Mouse (Mus musculus) neural tube, embryonic 15.5 days (tissue): Measurements from ENCODE around the gene Greb1. TPM values are rescaled to one million over a fixed set of nuclear protein-coding genes. Genes with fewer than 3 reads are reported as not detected.

Experiments
- ATAC-seq: fragments of 200-750 bp; cut with Nextera tagmentation; 2 replicates; pipeline ENCODE4 v1.8.0; 2017; ENCODE audit warnings: mild to moderate bottlenecking, moderate TSS enrichment, moderate library complexity; ENCODE audit not compliant: low FRiP score
- H3K27ac ChIP-seq: fragments of 300-500 bp; sonication (generic); replicated peaks from 2 replicates; pipeline ENCODE4 v1.5.1; 2015; ENCODE audit warnings: mild to moderate bottlenecking, inconsistent platforms
- H3K27me3 ChIP-seq: fragments of 300-500 bp; sonication (generic); replicated peaks from 2 replicates; pipeline ENCODE4 v1.6.1; 2015; ENCODE audit warnings: inconsistent platforms
- H3K36me3 ChIP-seq: fragments of 300-500 bp; sonication (generic); 2 replicates; pipeline ENCODE4 v1.6.1; 2015; ENCODE audit warnings: inconsistent platforms
- H3K4me1 ChIP-seq: fragments of 300-500 bp; sonication (generic); 2 replicates; pipeline ENCODE4 v1.6.1; 2015; ENCODE audit warnings: inconsistent platforms
- H3K4me2 ChIP-seq: fragments of 300-500 bp; sonication (generic); 2 replicates; pipeline ENCODE4 v1.6.1; 2015; ENCODE audit warnings: inconsistent platforms, mild to moderate bottlenecking, moderate library complexity
- H3K4me3 ChIP-seq: fragments of 300-500 bp; sonication (generic); replicated peaks from 2 replicates; pipeline ENCODE4 v1.5.1; 2015; ENCODE audit warnings: mild to moderate bottlenecking, inconsistent platforms
- H3K9ac ChIP-seq: fragments of 300-500 bp; sonication (generic); replicated peaks from 2 replicates; pipeline ENCODE4 v1.6.1; 2015; ENCODE audit warnings: mild to moderate bottlenecking, inconsistent platforms
- H3K9me3 ChIP-seq: fragments of 300-500 bp; sonication (generic); replicated peaks from 2 replicates; pipeline ENCODE4 v1.6.1; 2016; ENCODE audit warnings: inconsistent platforms
- WGBS: fragments of 180-500 bp; shearing (Covaris S2); methylation state at CpG from one replicate; pipeline ENCODE4 v1.1.7; 2015; ENCODE audit warnings: mixed read lengths; 5-methylcytosine and 5-hydroxymethylcytosine counted together
- polyA plus RNA-seq: library from polyadenylated mRNA; unstranded; fragments of >200 nt; fragmentation: Nextera tagmentation; extraction: Ambion mirVana; gene quantifications from 2 replicates; pipeline ENCODE4 v1.2.1, GENCODE M21; 2015

Gene Greb1
- polyA plus RNA-seq, 1 experiment from 2014 or later, result 0.67 TPM

GRCm38 (mm10) chr12:16643508-16644345 is 157.0 kb downstream of the Greb1 start:
- Histone ChIP-seq H3K27me3 (no peaks in the 10 kb centered on the region), H3K27ac (peak overlapping the region; percentile 20), H3K9me3 (no peaks in the 10 kb centered on the region), H3K4me1 (peaks cover 12% of the 10 kb centered on the region), H3K9ac (no peak overlapping the region), H3K4me3 (no peak overlapping the region), H3K36me3 (no peaks in the 10 kb centered on the region), H3K4me2 (no peak overlapping the region)
- ATAC-seq, result peak; percentile 75
- 28% methylated on average over 12 of the region's 12 CpGs for WGBS

- Histone ChIP-seq H3K27ac (no peak overlapping the region), H3K9me3 (no peaks in the 10 kb centered on the region), H3K36me3 (no peaks in the 10 kb centered on the region), H3K27me3 (no peaks in the 10 kb centered on the region), H3K4me2 (no peak overlapping the region), H3K9ac (no peak overlapping the region), H3K4me1 (peaks cover 12% of the 10 kb centered on the region), H3K4me3 (no peak overlapping the region)
- WGBS, result 67% methylated on average over 5 of the region's 5 CpGs
- no peak for ATAC-seq
Measured at GRCm38 (mm10) chr12:16642000-16642399, 158.7 kb downstream of the Greb1 start.

GRCm38 (mm10) chr12:16640075-16640474 is 160.6 kb downstream of the Greb1 start:
- H3K9ac ChIP-seq, result no peak overlapping the region

GRCm38 (mm10) chr12:16639078-16639771 is 161.5 kb downstream of the Greb1 start:
- Histone ChIP-seq H3K27ac (no peak overlapping the region), H3K27me3 (no peaks in the 10 kb centered on the region), H3K9ac (no peak overlapping the region), H3K4me1 (peaks cover 10% of the 10 kb centered on the region), H3K9me3 (no peaks in the 10 kb centered on the region), H3K4me3 (no peak overlapping the region), H3K4me2 (no peak overlapping the region), H3K36me3 (no peaks in the 10 kb centered on the region)
- no peak for ATAC-seq
- 71% methylated on average over 12 of the region's 12 CpGs for WGBS

More at GRCm38 (mm10) chr12:16640075-16640474, 160.6 kb downstream of the Greb1 start:
- 93% methylated on average over 6 of the region's 6 CpGs for WGBS
- Histone ChIP-seq H3K4me2 (no peak overlapping the region), H3K36me3 (no peaks in the 10 kb centered on the region), H3K27me3 (no peaks in the 10 kb centered on the region), H3K4me1 (peaks cover 12% of the 10 kb centered on the region), H3K4me3 (no peak overlapping the region), H3K9me3 (no peaks in the 10 kb centered on the region), H3K27ac (no peak overlapping the region)
- no peak for ATAC-seq

DNA sequence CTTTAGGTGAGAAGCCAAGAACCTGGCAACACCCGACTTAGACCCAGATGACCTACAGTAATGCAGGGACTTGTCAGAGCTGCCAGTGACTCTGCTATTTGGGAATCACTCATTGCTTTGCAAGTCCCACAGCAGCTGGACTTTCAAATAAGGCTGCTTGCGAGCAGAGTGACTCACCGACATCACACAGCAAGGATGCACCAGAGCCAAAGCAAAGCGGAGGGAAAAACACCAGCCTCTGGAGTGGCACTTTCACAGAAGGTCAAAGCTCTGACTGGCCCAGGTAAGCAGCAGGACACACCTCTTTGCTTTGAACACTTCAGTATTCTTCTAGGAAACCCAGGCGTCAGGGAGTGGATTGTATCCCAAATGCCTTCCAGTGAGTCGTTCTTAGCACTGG is 164.9 kb downstream of the Greb1 start:
- Histone ChIP-seq H3K4me3 (no peak overlapping the region), H3K36me3 (no peaks in the 10 kb centered on the region), H3K9me3 (no peaks in the 10 kb centered on the region), H3K27ac (no peak overlapping the region), H3K4me2 (no peak overlapping the region), H3K4me1 (no peaks in the 10 kb centered on the region), H3K9ac (no peak overlapping the region), H3K27me3 (no peaks in the 10 kb centered on the region)
- no peak for ATAC-seq
- WGBS, result 81% methylated on average over 6 of the region's 6 CpGs

GRCm38 (mm10) chr12:16634075-16634813 is 166.4 kb downstream of the Greb1 start:
- H3K9me3 ChIP-seq, result no peaks in the 10 kb centered on the region
- no peaks in the 10 kb centered on the region for H3K36me3 ChIP-seq
- ATAC-seq, result no peak
- H3K4me2 ChIP-seq, result no peak overlapping the region
- H3K4me1 ChIP-seq, result 0 out of 2 replicates have a peak, but pooled peaks cover 2% of the 10 kb centered on the region
- no peak overlapping the region for H3K27ac ChIP-seq
- H3K4me3 ChIP-seq, result no peak overlapping the region
- H3K27me3 ChIP-seq, result no peaks in the 10 kb centered on the region
- 59% methylated on average over 14 of the region's 14 CpGs for WGBS
- H3K9ac ChIP-seq, result no peak overlapping the region

- Histone ChIP-seq H3K4me1 (0 out of 2 replicates have a peak, but pooled peaks cover 2% of the 10 kb centered on the region), H3K27ac (no peak overlapping the region), H3K9me3 (no peaks in the 10 kb centered on the region), H3K36me3 (no peaks in the 10 kb centered on the region), H3K4me2 (no peak overlapping the region), H3K9ac (no peak overlapping the region), H3K4me3 (no peak overlapping the region), H3K27me3 (no peaks in the 10 kb centered on the region)
- ATAC-seq, result no peak
- WGBS, result 88% methylated on average over 6 of the region's 6 CpGs
Measured at GRCm38 (mm10) chr12:16633235-16633634, 167.5 kb downstream of the Greb1 start.

DNA sequence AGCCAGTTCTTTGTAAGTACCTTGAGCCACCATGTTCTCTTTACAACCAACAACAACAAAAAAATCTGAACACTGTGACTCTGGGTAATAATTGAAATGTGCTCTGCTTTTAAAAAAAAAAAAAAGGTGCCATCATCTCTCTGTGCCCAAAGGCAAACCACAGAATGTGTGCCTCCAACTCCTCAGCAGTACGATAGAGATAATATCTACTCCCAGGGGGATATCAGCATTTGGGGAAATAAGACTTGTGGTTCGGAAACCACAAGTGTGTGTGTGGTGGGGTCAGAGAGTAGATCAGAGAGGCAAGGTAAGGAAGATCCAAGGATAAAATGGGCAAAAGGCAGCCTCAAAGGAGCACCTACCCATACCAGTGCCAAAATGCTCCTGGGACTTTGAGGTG is 169.3 kb downstream of the Greb1 start:
- H3K27ac ChIP-seq, result no peak overlapping the region
- no peaks in the 10 kb centered on the region for H3K27me3 ChIP-seq
- ATAC-seq, result no peak
- H3K36me3 ChIP-seq, result no peaks in the 10 kb centered on the region
- 78% methylated on average over 2 of the region's 2 CpGs for WGBS
- no peak overlapping the region for H3K4me3 ChIP-seq
- no peak overlapping the region for H3K9ac ChIP-seq
- H3K4me2 ChIP-seq, result no peak overlapping the region
- H3K4me1 ChIP-seq, result 0 out of 2 replicates have a peak, but pooled peaks cover 2% of the 10 kb centered on the region
- no peaks in the 10 kb centered on the region for H3K9me3 ChIP-seq

DNA sequence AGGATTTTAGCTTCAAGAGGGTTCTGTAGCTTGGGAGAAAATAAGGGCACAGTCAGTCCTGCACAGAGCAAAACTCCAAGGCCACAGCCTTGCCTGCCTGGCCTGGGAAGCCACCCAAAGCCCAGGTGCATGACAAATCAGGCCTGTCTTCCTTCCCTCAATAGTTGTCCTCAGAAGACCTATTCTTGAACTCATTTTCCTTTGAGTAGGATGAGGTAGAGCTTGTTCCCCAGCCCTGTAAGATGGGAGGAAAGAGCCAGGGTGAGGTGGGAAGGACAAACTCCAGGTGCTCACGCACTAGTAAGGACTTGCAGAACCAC is 169.9 kb downstream of the Greb1 start:
- Histone ChIP-seq H3K27me3 (no peaks in the 10 kb centered on the region), H3K4me2 (no peak overlapping the region), H3K4me1 (0 out of 2 replicates have a peak, but pooled peaks cover 2% of the 10 kb centered on the region), H3K4me3 (no peak overlapping the region), H3K36me3 (no peaks in the 10 kb centered on the region), H3K9me3 (no peaks in the 10 kb centered on the region), H3K27ac (no peak overlapping the region), H3K9ac (no peak overlapping the region)
- 93% methylated on average over 1 of the region's 1 CpGs for WGBS
- no peak for ATAC-seq

DNA sequence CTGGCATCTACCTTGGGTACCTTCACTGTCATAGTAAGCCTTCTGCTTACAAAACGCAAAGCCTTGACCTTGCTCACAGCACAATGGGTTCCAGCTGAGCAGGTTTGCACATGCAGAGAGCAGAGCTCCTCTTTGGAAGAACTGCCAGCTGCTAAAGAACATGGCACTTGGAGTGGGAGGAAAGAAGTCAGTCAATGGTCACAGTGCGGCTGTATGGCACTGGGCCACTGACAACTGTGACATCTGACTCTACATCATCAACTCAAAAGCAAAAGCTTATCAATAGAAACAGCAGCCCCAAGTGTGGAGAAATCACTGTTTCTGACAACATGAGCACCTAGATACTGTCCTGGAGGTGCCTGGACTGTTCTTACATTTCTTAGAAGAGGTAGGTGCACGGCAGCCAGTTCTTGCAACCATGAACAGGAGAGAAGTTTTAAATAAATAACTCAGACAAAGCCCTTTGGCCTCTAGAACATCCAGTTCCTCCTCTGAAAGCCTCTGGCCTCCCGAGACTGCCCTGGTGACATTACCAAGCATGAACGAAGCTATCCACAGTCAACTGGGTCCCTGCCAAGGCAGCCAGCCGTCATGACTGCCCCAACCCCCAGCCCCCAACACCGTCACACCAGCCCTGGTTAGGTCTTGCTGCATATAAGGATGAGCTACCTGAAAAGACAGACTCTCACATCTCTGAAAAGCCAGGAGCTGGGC is 170.4 kb downstream of the Greb1 start:
- no peaks in the 10 kb centered on the region for H3K27me3 ChIP-seq
- no peaks in the 10 kb centered on the region for H3K9me3 ChIP-seq
- no peak overlapping the region for H3K9ac ChIP-seq
- ATAC-seq, result no peak
- no peak overlapping the region for H3K4me3 ChIP-seq
- H3K4me2 ChIP-seq, result no peak overlapping the region
- H3K4me1 ChIP-seq, result 0 out of 2 replicates have a peak, but pooled peaks cover 2% of the 10 kb centered on the region
- WGBS, result 63% methylated on average over 7 of the region's 7 CpGs
- no peak overlapping the region for H3K27ac ChIP-seq
- no peaks in the 10 kb centered on the region for H3K36me3 ChIP-seq
